Mouse (Mus musculus) hematopoietic stem cell, adult 5-6 weeks (primary cell): ENCODE results near the gene Polr1a. TPM values are rescaled to one million over a fixed set of nuclear protein-coding genes. Genes with fewer than 3 reads are reported as not detected.

Source experiments
- ATAC-seq, 2 experiments: fragments of 125-278 bp in 1 of 2; replicated peaks in 1 of 2; 2 replicates each; pipeline ENCODE4 v1.8.0; 2016 to 2017; ENCODE audit warnings: inconsistent platforms in 2 of 2, mild to moderate bottlenecking in 2 of 2, moderate number of reproducible peaks in 2 of 2, low read depth in 1 of 2, moderate TSS enrichment in 1 of 2; ENCODE audit not compliant: low FRiP score in 2 of 2, poor library complexity in 2 of 2, severe bottlenecking in 2 of 2, insufficient read depth in 1 of 2, low TSS enrichment in 1 of 2
- total RNA-seq: library from RNA; stranded (forward); fragments of 172-1452, 232-1000 nt; gene quantifications from 2 replicates; pipeline ENCODE4 v1.2.3, GENCODE M21; 2017

The Polr1a gene
- total RNA-seq, result 87.4 and 100 TPM in 2 replicates

- peak; percentile 92 to 93 for ATAC-seq
These were observed at the start of gene Polr1a, which contains the start of gene Ptcd3 for GRCm38 (mm10) chr6:71908481-71909381. Gene Polr1a (plus strand): TSS chr6:71909053. Gene Ptcd3 (minus strand): TSS chr6:71908750.

- no peak for ATAC-seq
These were observed 41.1 kb upstream of the Polr1a start for GRCm38 (mm10) chr6:71867751-71868150.

- no peak for ATAC-seq
These were observed 40.0 kb upstream of the Polr1a start for GRCm38 (mm10) chr6:71868809-71869208.

- peak; percentile 81 to 83 for ATAC-seq
These were observed 37.5 kb upstream of the Polr1a start for GRCm38 (mm10) chr6:71871396-71871795.

GRCm38 (mm10) chr6:71877965-71878760 lies 30.7 kb upstream of the Polr1a start:
- ATAC-seq, result peak; percentile 37 to 44; a peak in 3 of 4 replicates

- ATAC-seq, result no peak
These were observed 15.6 kb upstream of the Polr1a start for GRCm38 (mm10) chr6:71893263-71893662.

GRCm38 (mm10) chr6:71907702-71908235 lies 1.1 kb upstream of the Polr1a start:
- ATAC-seq, result no peak

- no peak for ATAC-seq
These were observed 531 bp downstream of the Polr1a start for GRCm38 (mm10) chr6:71909384-71909783.

- no peak for ATAC-seq
These were observed 987 bp downstream of the Polr1a start for GRCm38 (mm10) chr6:71909840-71910239.

GRCm38 (mm10) chr6:71911686-71912450 lies 3.0 kb downstream of the Polr1a start:
- no peak for ATAC-seq

GRCm38 (mm10) chr6:71920752-71921151 lies 11.9 kb downstream of the Polr1a start:
- no peak for ATAC-seq

GRCm38 (mm10) chr6:71925233-71925632 lies 16.4 kb downstream of the Polr1a start:
- ATAC-seq, result peak; percentile 70 to 75

- no peak for ATAC-seq
These were observed 19.1 kb downstream of the Polr1a start for GRCm38 (mm10) chr6:71927911-71928310.

GRCm38 (mm10) chr6:71930053-71930452 lies 21.2 kb downstream of the Polr1a start:
- ATAC-seq, result 0 out of 4 replicates have a peak, but pooled peaks of 1 of the 2 experiments have one; percentile 18

- ATAC-seq, result no peak
These were observed 22.1 kb downstream of the Polr1a start for GRCm38 (mm10) chr6:71930830-71931437.

GRCm38 (mm10) chr6:71932347-71932746 lies 23.5 kb downstream of the Polr1a start:
- no peak for ATAC-seq

GRCm38 (mm10) chr6:71934081-71934556 lies 25.3 kb downstream of the Polr1a start:
- no peak for ATAC-seq
